Mouse (Mus musculus): ENCODE results near the gene Duoxa1. TPM values are rescaled to one million over a fixed set of nuclear protein-coding genes. Genes with fewer than 3 reads are reported as not detected.

Gene Duoxa1
- polyA plus RNA-seq, 1 experiment from 2014 or later = 0.90 TPM

- no peak for ATAC-seq (replicated peaks; ENCODE audit: insufficient number of reproducible peaks, low FRiP score, low TSS enrichment, low read depth)
- H3K27me3 ChIP-seq (ENCODE audit: control insufficient read depth, insufficient read depth, low read length) = no peaks in the 10 kb centered on the region
- no peak for DNase-seq (ENCODE audit: low spot score)
- H3K4me1 ChIP-seq (ENCODE audit: control insufficient read depth, insufficient read depth, low read length) = no peaks in the 10 kb centered on the region
- no peak overlapping the region for H3K4me2 ChIP-seq (ENCODE audit: low read depth, low read length)
- WGBS = 77% methylated on average over 2 of the region's 2 CpGs
- no peaks in the 10 kb centered on the region for H3K9me3 ChIP-seq (replicated peaks; ENCODE audit: control insufficient read depth, low read length)
- no peak overlapping the region for H3K4me3 ChIP-seq (ENCODE audit: low read depth, low read length)
- no peak overlapping the region for H3K27ac ChIP-seq (replicated peaks; ENCODE audit: low read depth, low read length)
- no peaks in the 10 kb centered on the region for H3K36me3 ChIP-seq (replicated peaks; ENCODE audit: control insufficient read depth, insufficient read depth, low read depth, low read length)
- H3K9ac ChIP-seq (replicated peaks; ENCODE audit: low read length) = no peak overlapping the region
Measured at GRCm38 (mm10) chr2:122325361-122325760, 11.8 kb upstream of the Duoxa1 start.

- no peak overlapping the region for H3K4me3 ChIP-seq (ENCODE audit: low read depth, low read length)
- no peak for DNase-seq (ENCODE audit: low spot score)
- no peak overlapping the region for H3K27ac ChIP-seq (replicated peaks; ENCODE audit: low read depth, low read length)
- ATAC-seq (replicated peaks; ENCODE audit: insufficient number of reproducible peaks, low FRiP score, low TSS enrichment, low read depth) = no peak
- 84% methylated on average over 3 of the region's 3 CpGs for WGBS
- no peaks in the 10 kb centered on the region for H3K36me3 ChIP-seq (replicated peaks; ENCODE audit: control insufficient read depth, insufficient read depth, low read depth, low read length)
- H3K4me2 ChIP-seq (ENCODE audit: low read depth, low read length) = no peak overlapping the region
- no peaks in the 10 kb centered on the region for H3K4me1 ChIP-seq (ENCODE audit: control insufficient read depth, insufficient read depth, low read length)
- H3K9ac ChIP-seq (replicated peaks; ENCODE audit: low read length) = no peak overlapping the region
- H3K27me3 ChIP-seq (ENCODE audit: control insufficient read depth, insufficient read depth, low read length) = no peaks in the 10 kb centered on the region
- H3K9me3 ChIP-seq (replicated peaks; ENCODE audit: control insufficient read depth, low read length) = no peaks in the 10 kb centered on the region
Measured at GRCm38 (mm10) chr2:122324586-122324985, 11.1 kb upstream of the Duoxa1 start.

- no peak overlapping the region for H3K9ac ChIP-seq (replicated peaks; ENCODE audit: low read length)
Measured at GRCm38 (mm10) chr2:122323960-122324359, 10.4 kb upstream of the Duoxa1 start.

GRCm38 (mm10) chr2:122317384-122317783 is 3.9 kb upstream of the Duoxa1 start:
- WGBS = 80% methylated on average over 4 of the region's 4 CpGs

More at GRCm38 (mm10) chr2:122323960-122324359, 10.4 kb upstream of the Duoxa1 start:
- H3K36me3 ChIP-seq (replicated peaks; ENCODE audit: control insufficient read depth, insufficient read depth, low read depth, low read length) = no peaks in the 10 kb centered on the region
- no peak overlapping the region for H3K4me2 ChIP-seq (ENCODE audit: low read depth, low read length)
- H3K4me1 ChIP-seq (ENCODE audit: control insufficient read depth, insufficient read depth, low read length) = no peaks in the 10 kb centered on the region
- H3K4me3 ChIP-seq (ENCODE audit: low read depth, low read length) = no peak overlapping the region
- no peak for ATAC-seq (replicated peaks; ENCODE audit: insufficient number of reproducible peaks, low FRiP score, low TSS enrichment, low read depth)
- 67% methylated on average over 3 of the region's 3 CpGs for WGBS
- no peaks in the 10 kb centered on the region for H3K9me3 ChIP-seq (replicated peaks; ENCODE audit: control insufficient read depth, low read length)
- no peaks in the 10 kb centered on the region for H3K27me3 ChIP-seq (ENCODE audit: control insufficient read depth, insufficient read depth, low read length)
- no peak for DNase-seq (ENCODE audit: low spot score)
- H3K27ac ChIP-seq (replicated peaks; ENCODE audit: low read depth, low read length) = no peak overlapping the region

GRCm38 (mm10) chr2:122315372-122315771 is 1.8 kb upstream of the Duoxa1 start, which contains the start of gene Duox1:
Gene Duox1 (plus strand): TSS chr2:122315672.
- Histone ChIP-seq H3K9ac (replicated peaks; ENCODE audit: low read length) (no peak within 1 kb of the TSS), H3K4me2 (ENCODE audit: low read depth, low read length) (no peak within 1 kb of the TSS), H3K4me3 (ENCODE audit: low read depth, low read length) (no peak within 1 kb of the TSS), H3K9me3 (replicated peaks; ENCODE audit: control insufficient read depth, low read length) (no peaks in the 10 kb centered on the region), H3K27ac (replicated peaks; ENCODE audit: low read depth, low read length) (no peak within 1 kb of the TSS), H3K27me3 (ENCODE audit: control insufficient read depth, insufficient read depth, low read length) (peaks cover 20% of the 10 kb centered on the region), H3K4me1 (ENCODE audit: control insufficient read depth, insufficient read depth, low read length) (no peaks in the 10 kb centered on the region; the same call in 1 of the 2 replicates), H3K36me3 (replicated peaks; ENCODE audit: control insufficient read depth, insufficient read depth, low read depth, low read length) (no peaks in the 10 kb centered on the region)
- no peak for ATAC-seq (replicated peaks; ENCODE audit: insufficient number of reproducible peaks, low FRiP score, low TSS enrichment, low read depth)
- 85% methylated on average over 7 of the region's 7 CpGs for WGBS
- no peak for DNase-seq (ENCODE audit: low spot score)

More at GRCm38 (mm10) chr2:122317384-122317783, 3.9 kb upstream of the Duoxa1 start:
- Histone ChIP-seq H3K4me3 (ENCODE audit: low read depth, low read length) (no peak overlapping the region), H3K27me3 (ENCODE audit: control insufficient read depth, insufficient read depth, low read length) (peaks cover 20% of the 10 kb centered on the region), H3K27ac (replicated peaks; ENCODE audit: low read depth, low read length) (no peak overlapping the region), H3K4me2 (ENCODE audit: low read depth, low read length) (no peak overlapping the region), H3K4me1 (ENCODE audit: control insufficient read depth, insufficient read depth, low read length) (no peaks in the 10 kb centered on the region; the same call in 1 of the 2 replicates), H3K9ac (replicated peaks; ENCODE audit: low read length) (no peak overlapping the region), H3K9me3 (replicated peaks; ENCODE audit: control insufficient read depth, low read length) (no peaks in the 10 kb centered on the region), H3K36me3 (replicated peaks; ENCODE audit: control insufficient read depth, insufficient read depth, low read depth, low read length) (no peaks in the 10 kb centered on the region)
- DNase-seq (ENCODE audit: low spot score) (no peak), ATAC-seq (replicated peaks; ENCODE audit: insufficient number of reproducible peaks, low FRiP score, low TSS enrichment, low read depth) (no peak)

DNA sequence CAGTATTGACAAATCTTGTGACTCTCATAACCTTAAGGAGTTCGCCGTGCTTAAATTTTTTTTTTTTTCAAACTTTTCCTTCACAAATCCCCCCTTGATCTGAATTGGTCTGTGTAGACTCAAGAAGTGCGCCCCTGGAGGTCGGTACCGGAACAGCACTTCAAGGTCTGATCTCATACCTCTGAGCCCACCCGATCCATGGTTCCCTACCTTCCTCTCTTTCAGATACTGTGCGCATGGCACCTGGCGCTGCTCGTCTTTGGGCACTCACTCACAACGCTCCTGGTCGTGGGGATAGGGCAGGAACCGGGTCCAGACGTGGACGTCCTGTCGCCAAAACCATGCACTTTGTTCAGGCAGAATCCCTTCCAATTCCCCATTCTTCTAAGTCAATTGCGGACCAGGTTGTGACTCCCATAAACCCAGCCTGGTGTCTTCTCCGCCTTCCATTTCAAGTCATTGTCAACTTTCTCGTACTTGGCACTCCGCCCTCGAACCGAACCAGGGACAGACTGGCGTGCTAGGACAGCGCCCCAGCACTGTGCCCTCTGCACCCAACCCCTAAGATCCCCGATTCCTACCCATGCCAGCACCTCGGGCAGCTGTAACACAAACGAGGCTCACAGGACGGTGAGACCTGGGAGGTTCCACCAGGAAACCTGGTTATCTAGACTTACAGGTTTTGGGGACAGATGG is 660 bp downstream of the Duoxa1 start:
- H3K4me3 ChIP-seq (ENCODE audit: low read depth, low read length) = no peak overlapping the region
- WGBS = 5% methylated on average over 27 of the region's 27 CpGs
- peak; percentile 51; the same call in 1 of the 2 replicates for ATAC-seq (replicated peaks; ENCODE audit: insufficient number of reproducible peaks, low FRiP score, low TSS enrichment, low read depth)
- H3K9me3 ChIP-seq (replicated peaks; ENCODE audit: control insufficient read depth, low read length) = no peaks in the 10 kb centered on the region
- H3K4me2 ChIP-seq (ENCODE audit: low read depth, low read length) = peak overlapping the region; percentile 16; the same call in 1 of the 2 replicates
- no peak overlapping the region for H3K27ac ChIP-seq (replicated peaks; ENCODE audit: low read depth, low read length)
- H3K36me3 ChIP-seq (replicated peaks; ENCODE audit: control insufficient read depth, insufficient read depth, low read depth, low read length) = no peaks in the 10 kb centered on the region
- H3K27me3 ChIP-seq (ENCODE audit: control insufficient read depth, insufficient read depth, low read length) = peaks cover 20% of the 10 kb centered on the region
- no peaks in the 10 kb centered on the region for H3K4me1 ChIP-seq (ENCODE audit: control insufficient read depth, insufficient read depth, low read length)
- peak; percentile 87 for DNase-seq (ENCODE audit: low spot score)
- no peak overlapping the region for H3K9ac ChIP-seq (replicated peaks; ENCODE audit: low read length)

GRCm38 (mm10) chr2:122311561-122311960 is 2.0 kb downstream of the Duoxa1 start:
- DNase-seq (ENCODE audit: low spot score) = no peak
- H3K27me3 ChIP-seq (ENCODE audit: control insufficient read depth, insufficient read depth, low read length) = peaks cover 20% of the 10 kb centered on the region
- WGBS = 45% methylated on average over 2 of the region's 2 CpGs

DNA sequence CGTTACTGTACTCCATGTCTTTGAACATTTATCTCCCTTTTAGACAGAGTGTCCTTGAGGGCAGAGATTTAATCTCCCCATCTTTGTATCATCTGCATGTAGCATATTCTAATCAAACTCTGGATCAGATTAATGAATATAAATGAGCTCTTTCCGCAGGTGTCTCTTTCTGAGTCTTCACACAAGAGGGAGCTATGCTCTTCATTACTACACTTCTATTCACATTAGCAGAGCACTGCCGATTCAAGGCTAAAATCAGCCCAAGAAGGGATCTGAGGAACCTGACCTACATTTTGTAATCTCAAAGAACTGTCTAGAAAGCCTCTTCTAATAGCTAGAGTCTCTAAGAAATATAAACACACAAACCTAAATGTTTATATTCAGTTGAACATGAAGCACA is 3.9 kb downstream of the Duoxa1 start:
- Histone ChIP-seq H3K4me3 (ENCODE audit: low read depth, low read length) (no peak overlapping the region), H3K9me3 (replicated peaks; ENCODE audit: control insufficient read depth, low read length) (no peaks in the 10 kb centered on the region), H3K9ac (replicated peaks; ENCODE audit: low read length) (no peak overlapping the region), H3K4me1 (ENCODE audit: control insufficient read depth, insufficient read depth, low read length) (no peaks in the 10 kb centered on the region), H3K27ac (replicated peaks; ENCODE audit: low read depth, low read length) (no peak overlapping the region), H3K4me2 (ENCODE audit: low read depth, low read length) (no peak overlapping the region), H3K27me3 (ENCODE audit: control insufficient read depth, insufficient read depth, low read length) (peaks cover 20% of the 10 kb centered on the region), H3K36me3 (replicated peaks; ENCODE audit: control insufficient read depth, insufficient read depth, low read depth, low read length) (no peaks in the 10 kb centered on the region)
- no peak for DNase-seq (ENCODE audit: low spot score)
- ATAC-seq (replicated peaks; ENCODE audit: insufficient number of reproducible peaks, low FRiP score, low TSS enrichment, low read depth) = no peak
- WGBS = 56% methylated on average over 3 of the region's 3 CpGs

More at GRCm38 (mm10) chr2:122311561-122311960, 2.0 kb downstream of the Duoxa1 start:
- no peaks in the 10 kb centered on the region for H3K4me1 ChIP-seq (ENCODE audit: control insufficient read depth, insufficient read depth, low read length)
- no peaks in the 10 kb centered on the region for H3K9me3 ChIP-seq (replicated peaks; ENCODE audit: control insufficient read depth, low read length)
- no peak overlapping the region for H3K4me3 ChIP-seq (ENCODE audit: low read depth, low read length)
- H3K27ac ChIP-seq (replicated peaks; ENCODE audit: low read depth, low read length) = no peak overlapping the region
- no peaks in the 10 kb centered on the region for H3K36me3 ChIP-seq (replicated peaks; ENCODE audit: control insufficient read depth, insufficient read depth, low read depth, low read length)
- ATAC-seq (replicated peaks; ENCODE audit: insufficient number of reproducible peaks, low FRiP score, low TSS enrichment, low read depth) = no peak
- H3K4me2 ChIP-seq (ENCODE audit: low read depth, low read length) = no peak overlapping the region
- no peak overlapping the region for H3K9ac ChIP-seq (replicated peaks; ENCODE audit: low read length)

Data from embryonic facial prominence, embryonic 11.5 days (tissue).